Mouse (Mus musculus): ENCODE measurements around the gene Vstm2a. TPM values are rescaled to one million over a fixed set of nuclear protein-coding genes. Genes with fewer than 3 reads are reported as not detected.
A peak's percentile ranks its signal among the peaks of the same experiment; 100 is the strongest.

Gene Vstm2a
- polyA plus RNA-seq, 1 experiment from 2014 or later, result 26.1 TPM

GRCm38 (mm10) chr11:16315097-16315496 lies 57.6 kb downstream of the Vstm2a start:
- Histone ChIP-seq H3K27ac (no peak overlapping the region), H3K4me1 (no peaks in the 10 kb centered on the region)

GRCm38 (mm10) chr11:16345179-16345578 lies 87.7 kb downstream of the Vstm2a start:
- Histone ChIP-seq H3K27ac (no peak overlapping the region), H3K4me1 (no peaks in the 10 kb centered on the region), H3K27me3 (no peaks in the 10 kb centered on the region), H3K9me3 (replicated peaks) (no peaks in the 10 kb centered on the region), H3K4me2 (no peak overlapping the region), H3K36me3 (ENCODE audit: poor library complexity, severe bottlenecking) (no peaks in the 10 kb centered on the region), H3K9ac (no peak overlapping the region), H3K4me3 (no peak overlapping the region)
- no peak for ATAC-seq
- WGBS, result 67% methylated on average over 3 of the region's 3 CpGs

More at GRCm38 (mm10) chr11:16315097-16315496, 57.6 kb downstream of the Vstm2a start:
- Histone ChIP-seq H3K4me2 (no peak overlapping the region), H3K9ac (no peak overlapping the region), H3K4me3 (no peak overlapping the region), H3K36me3 (ENCODE audit: poor library complexity, severe bottlenecking) (no peaks in the 10 kb centered on the region), H3K9me3 (replicated peaks) (no peaks in the 10 kb centered on the region), H3K27me3 (no peaks in the 10 kb centered on the region)
- ATAC-seq, result no peak
- WGBS, result 71% methylated on average over 2 of the region's 2 CpGs

GRCm38 (mm10) chr11:16345676-16346075 lies 88.2 kb downstream of the Vstm2a start:
- no peaks in the 10 kb centered on the region for H3K9me3 ChIP-seq (replicated peaks)
- WGBS, result 81% methylated on average over 3 of the region's 3 CpGs
- ATAC-seq, result no peak

GRCm38 (mm10) chr11:16351915-16352314 lies 94.4 kb downstream of the Vstm2a start:
- H3K4me2 ChIP-seq, result no peak overlapping the region
- no peaks in the 10 kb centered on the region for H3K9me3 ChIP-seq (replicated peaks)
- no peaks in the 10 kb centered on the region for H3K4me1 ChIP-seq
- H3K36me3 ChIP-seq (ENCODE audit: poor library complexity, severe bottlenecking), result no peaks in the 10 kb centered on the region
- H3K4me3 ChIP-seq, result no peak overlapping the region
- ATAC-seq, result no peak
- H3K27me3 ChIP-seq, result no peaks in the 10 kb centered on the region
- 90% methylated on average over 4 of the region's 4 CpGs for WGBS
- no peak overlapping the region for H3K9ac ChIP-seq
- H3K27ac ChIP-seq, result no peak overlapping the region

More at GRCm38 (mm10) chr11:16345676-16346075, 88.2 kb downstream of the Vstm2a start:
- no peak overlapping the region for H3K4me2 ChIP-seq
- H3K27me3 ChIP-seq, result no peaks in the 10 kb centered on the region
- no peaks in the 10 kb centered on the region for H3K36me3 ChIP-seq (ENCODE audit: poor library complexity, severe bottlenecking)
- H3K4me1 ChIP-seq, result no peaks in the 10 kb centered on the region
- no peak overlapping the region for H3K9ac ChIP-seq
- H3K27ac ChIP-seq, result no peak overlapping the region
- no peak overlapping the region for H3K4me3 ChIP-seq

GRCm38 (mm10) chr11:16354356-16354755 lies 96.8 kb downstream of the Vstm2a start:
- no peak for ATAC-seq
- no peak overlapping the region for H3K4me3 ChIP-seq
- no peaks in the 10 kb centered on the region for H3K27me3 ChIP-seq
- H3K9ac ChIP-seq, result no peak overlapping the region
- H3K4me1 ChIP-seq, result no peaks in the 10 kb centered on the region
- no peak overlapping the region for H3K4me2 ChIP-seq
- no peaks in the 10 kb centered on the region for H3K9me3 ChIP-seq (replicated peaks)
- H3K36me3 ChIP-seq (ENCODE audit: poor library complexity, severe bottlenecking), result no peaks in the 10 kb centered on the region
- no peak overlapping the region for H3K27ac ChIP-seq

GRCm38 (mm10) chr11:16366852-16367587 lies 109.5 kb downstream of the Vstm2a start:
- Histone ChIP-seq H3K27me3 (no peaks in the 10 kb centered on the region), H3K4me2 (no peak overlapping the region), H3K4me3 (no peak overlapping the region), H3K4me1 (no peaks in the 10 kb centered on the region), H3K36me3 (ENCODE audit: poor library complexity, severe bottlenecking) (no peaks in the 10 kb centered on the region), H3K27ac (no peak overlapping the region), H3K9ac (no peak overlapping the region), H3K9me3 (replicated peaks) (no peaks in the 10 kb centered on the region)
- ATAC-seq, result peak; percentile 72
- 66% methylated on average over 8 of the region's 8 CpGs for WGBS

GRCm38 (mm10) chr11:16403627-16404026 lies 146.1 kb downstream of the Vstm2a start:
- 49% methylated on average over 2 of the region's 2 CpGs for WGBS
- peak; percentile 30; the same call in 1 of the 2 replicates for ATAC-seq
- H3K4me3 ChIP-seq, result no peak overlapping the region

GRCm38 (mm10) chr11:16411736-16412135 lies 154.2 kb downstream of the Vstm2a start:
- H3K9ac ChIP-seq, result no peak overlapping the region
- H3K27ac ChIP-seq, result no peak overlapping the region
- H3K4me1 ChIP-seq, result no peaks in the 10 kb centered on the region
- 76% methylated on average over 1 of the region's 1 CpGs for WGBS
- no peaks in the 10 kb centered on the region for H3K36me3 ChIP-seq (ENCODE audit: poor library complexity, severe bottlenecking)
- H3K27me3 ChIP-seq, result no peaks in the 10 kb centered on the region
- H3K4me2 ChIP-seq, result no peak overlapping the region
- no peak for ATAC-seq
- H3K9me3 ChIP-seq (replicated peaks), result no peaks in the 10 kb centered on the region
- no peak overlapping the region for H3K4me3 ChIP-seq

More at GRCm38 (mm10) chr11:16403627-16404026, 146.1 kb downstream of the Vstm2a start:
- Histone ChIP-seq H3K27ac (no peak overlapping the region), H3K4me1 (no peaks in the 10 kb centered on the region), H3K27me3 (no peaks in the 10 kb centered on the region), H3K9me3 (replicated peaks) (no peaks in the 10 kb centered on the region), H3K36me3 (ENCODE audit: poor library complexity, severe bottlenecking) (no peaks in the 10 kb centered on the region), H3K4me2 (no peak overlapping the region), H3K9ac (no peak overlapping the region)

- H3K4me2 ChIP-seq, result no peak overlapping the region
- WGBS, result 35% methylated on average over 4 of the region's 4 CpGs
- no peaks in the 10 kb centered on the region for H3K27me3 ChIP-seq
- no peaks in the 10 kb centered on the region for H3K4me1 ChIP-seq
- H3K4me3 ChIP-seq, result no peak overlapping the region
- no peaks in the 10 kb centered on the region for H3K9me3 ChIP-seq (replicated peaks)
- H3K9ac ChIP-seq, result no peak overlapping the region
- no peaks in the 10 kb centered on the region for H3K36me3 ChIP-seq (ENCODE audit: poor library complexity, severe bottlenecking)
- ATAC-seq, result peak; percentile 95
- H3K27ac ChIP-seq, result no peak overlapping the region
Measured at GRCm38 (mm10) chr11:16412609-16413008, 155.1 kb downstream of the Vstm2a start.

GRCm38 (mm10) chr11:16413077-16413644 lies 155.6 kb downstream of the Vstm2a start:
- no peak overlapping the region for H3K9ac ChIP-seq
- WGBS, result 17% methylated on average over 1 of the region's 1 CpGs
- H3K9me3 ChIP-seq (replicated peaks), result no peaks in the 10 kb centered on the region
- no peaks in the 10 kb centered on the region for H3K36me3 ChIP-seq (ENCODE audit: poor library complexity, severe bottlenecking)
- no peaks in the 10 kb centered on the region for H3K4me1 ChIP-seq
- H3K27ac ChIP-seq, result no peak overlapping the region
- no peak overlapping the region for H3K4me2 ChIP-seq
- H3K4me3 ChIP-seq, result no peak overlapping the region
- peak; percentile 31; the same call in 1 of the 2 replicates for ATAC-seq
- no peaks in the 10 kb centered on the region for H3K27me3 ChIP-seq

- ATAC-seq, result no peak
- 93% methylated on average over 7 of the region's 7 CpGs for WGBS
- H3K9ac ChIP-seq, result no peak overlapping the region
Measured at GRCm38 (mm10) chr11:16439548-16440251, 182.2 kb downstream of the Vstm2a start.

More at GRCm38 (mm10) chr11:16439548-16440251, 182.2 kb downstream of the Vstm2a start:
- Histone ChIP-seq H3K4me2 (no peak overlapping the region), H3K27ac (no peak overlapping the region), H3K36me3 (ENCODE audit: poor library complexity, severe bottlenecking) (no peaks in the 10 kb centered on the region), H3K9me3 (replicated peaks) (no peaks in the 10 kb centered on the region), H3K27me3 (no peaks in the 10 kb centered on the region), H3K4me3 (no peak overlapping the region), H3K4me1 (no peaks in the 10 kb centered on the region)
